Mouse (Mus musculus) liver (tissue): ENCODE results near the gene Tnrc6a.

ENCODE experiments used
- DNase-seq: peaks from one replicate; pipeline ENCODE4 v3.0.0-alpha.2; 2020; ENCODE audit warnings: mixed read lengths

Gene Tnrc6a

GRCm38 (mm10) chr7:123126056-123126455 is 2.4 kb downstream of the Tnrc6a start:
- no peak for DNase-seq

GRCm38 (mm10) chr7:123127301-123127700 is 3.6 kb downstream of the Tnrc6a start:
- no peak for DNase-seq

GRCm38 (mm10) chr7:123127981-123128380 is 4.3 kb downstream of the Tnrc6a start:
- DNase-seq = no peak

GRCm38 (mm10) chr7:123129061-123129460 is 5.4 kb downstream of the Tnrc6a start:
- no peak for DNase-seq

- DNase-seq = no peak
Observed at GRCm38 (mm10) chr7:123130198-123130597, 6.5 kb downstream of the Tnrc6a start.

- DNase-seq = no peak
Observed at GRCm38 (mm10) chr7:123132401-123132800, 8.7 kb downstream of the Tnrc6a start.

- DNase-seq = no peak
Observed at GRCm38 (mm10) chr7:123134876-123135275, 11.2 kb downstream of the Tnrc6a start.

- no peak for DNase-seq
Observed at GRCm38 (mm10) chr7:123135655-123136054, 12.0 kb downstream of the Tnrc6a start.

- DNase-seq = no peak
Observed at GRCm38 (mm10) chr7:123138001-123138400, 14.3 kb downstream of the Tnrc6a start.

GRCm38 (mm10) chr7:123146141-123146846 is 22.6 kb downstream of the Tnrc6a start:
- no peak for DNase-seq

- no peak for DNase-seq
Observed at GRCm38 (mm10) chr7:123147787-123148186, 24.1 kb downstream of the Tnrc6a start.

- DNase-seq = no peak
Observed at GRCm38 (mm10) chr7:123148935-123149334, 25.2 kb downstream of the Tnrc6a start.

GRCm38 (mm10) chr7:123162346-123162745 is 38.7 kb downstream of the Tnrc6a start:
- DNase-seq = no peak

GRCm38 (mm10) chr7:123167436-123167835 is 43.8 kb downstream of the Tnrc6a start:
- DNase-seq = no peak

- DNase-seq = no peak
Observed at GRCm38 (mm10) chr7:123169618-123170017, 45.9 kb downstream of the Tnrc6a start.

- DNase-seq = no peak
Observed at GRCm38 (mm10) chr7:123172101-123172500, 48.4 kb downstream of the Tnrc6a start.

- DNase-seq = no peak
Observed at GRCm38 (mm10) chr7:123177215-123177614, 53.5 kb downstream of the Tnrc6a start.

- DNase-seq = no peak
Observed at GRCm38 (mm10) chr7:123181787-123182701, 58.4 kb downstream of the Tnrc6a start.

GRCm38 (mm10) chr7:123184891-123185290 is 61.2 kb downstream of the Tnrc6a start:
- DNase-seq = no peak

- DNase-seq = no peak
Observed at GRCm38 (mm10) chr7:123186463-123186862, 62.8 kb downstream of the Tnrc6a start.

GRCm38 (mm10) chr7:123187246-123187645 is 63.6 kb downstream of the Tnrc6a start:
- DNase-seq = no peak

GRCm38 (mm10) chr7:123188462-123188861 is 64.8 kb downstream of the Tnrc6a start:
- DNase-seq = no peak

- DNase-seq = no peak
Observed at GRCm38 (mm10) chr7:123189762-123190161, 66.1 kb downstream of the Tnrc6a start.

- no peak for DNase-seq
Observed at GRCm38 (mm10) chr7:123191731-123192130, 68.0 kb downstream of the Tnrc6a start.
